Comparison of ENCODE assay signal across 8 mouse cellular contexts in genomic region chr7:89980133-89980484, GRCm38 (mm10). TPM values are rescaled to one million over a fixed set of nuclear protein-coding genes. Genes with fewer than 3 reads are reported as not detected.
DNase-seq lines count a peak whose midpoint lies in the region; ATAC-seq and TF ChIP-seq lines count a peak whose summit lies in the region.

No protein-coding gene starts in this region.

- TF ChIP-seq CTCF in left cerebral cortex, adult 2 months (IDR thresholded peaks at IDR 0.05) = no peak

- peaks cover 15% of the 10 kb centered on the region for H3K36me3 ChIP-seq in embryonic facial prominence, embryonic 12.5 days
- H3K36me3 ChIP-seq in intestine, embryonic 15.5 days = peaks cover 9% of the 10 kb centered on the region
- H3K36me3 ChIP-seq in neural tube, embryonic 13.5 days = peaks cover 14% of the 10 kb centered on the region

- peak overlapping the region; percentile 99 for H3K4me3 ChIP-seq in left cerebral cortex, adult 2 months
- peak overlapping the region; percentile 81 for H3K4me3 ChIP-seq in embryonic facial prominence, embryonic 12.5 days
- H3K4me3 ChIP-seq in intestine, embryonic 15.5 days (replicated peaks) = peak overlapping the region; percentile 81
- H3K4me3 ChIP-seq in neural tube, embryonic 13.5 days = peak overlapping the region; percentile 90

- no peaks in the 10 kb centered on the region for H3K27me3 ChIP-seq in embryonic facial prominence, embryonic 12.5 days
- no peaks in the 10 kb centered on the region for H3K27me3 ChIP-seq in intestine, embryonic 15.5 days (replicated peaks)
- H3K27me3 ChIP-seq in neural tube, embryonic 13.5 days = no peaks in the 10 kb centered on the region

- WGBS in embryonic facial prominence, embryonic 12.5 days = under 1% methylated on average over 31 of the region's 31 CpGs
- under 1% methylated on average over 31 of the region's 31 CpGs for WGBS in intestine, embryonic 15.5 days
- under 1% methylated on average over 31 of the region's 31 CpGs for WGBS in neural tube, embryonic 13.5 days

- no peak; the same call in none of the 2 replicates for ATAC-seq in embryonic facial prominence, embryonic 12.5 days (ENCODE audit: insufficient number of reproducible peaks, insufficient read depth, low FRiP score, low TSS enrichment)
- peak; percentile 69 for ATAC-seq in intestine, embryonic 15.5 days
- ATAC-seq in neural tube, embryonic 13.5 days (ENCODE audit: low read depth) = no peak

- intact Hi-C loops in left cerebral cortex, adult 2 months (cut with DNase I) = loop anchor here (5.0 kb wide), 1 partner anchor 152 kb away; the partner anchor contains the start of gene Picalm

- H3K4me2 ChIP-seq in embryonic facial prominence, embryonic 12.5 days (replicated peaks) = peak overlapping the region; percentile 61
- H3K4me2 ChIP-seq in intestine, embryonic 15.5 days (replicated peaks) = peak overlapping the region; percentile 58
- peak overlapping the region; percentile 89 for H3K4me2 ChIP-seq in neural tube, embryonic 13.5 days

- peak overlapping the region; percentile 99 for H3K27ac ChIP-seq in left cerebral cortex, adult 2 months
- peak overlapping the region; percentile 99 for H3K27ac ChIP-seq in embryonic facial prominence, embryonic 12.5 days
- peak overlapping the region; percentile 100 for H3K27ac ChIP-seq in intestine, embryonic 15.5 days
- H3K27ac ChIP-seq in neural tube, embryonic 13.5 days (replicated peaks) = peak overlapping the region; percentile 99

- H3K4me1 ChIP-seq in embryonic facial prominence, embryonic 12.5 days = peaks cover 9% of the 10 kb centered on the region
- peaks cover 4% of the 10 kb centered on the region; the same call in 1 of the 2 replicates for H3K4me1 ChIP-seq in intestine, embryonic 15.5 days (replicated peaks)
- peaks cover 27% of the 10 kb centered on the region for H3K4me1 ChIP-seq in neural tube, embryonic 13.5 days (replicated peaks)

- H3K9ac ChIP-seq in embryonic facial prominence, embryonic 12.5 days = peak overlapping the region; percentile 77
- peak overlapping the region; percentile 85 for H3K9ac ChIP-seq in intestine, embryonic 15.5 days
- peak overlapping the region; percentile 83 for H3K9ac ChIP-seq in neural tube, embryonic 13.5 days

- H3K9me3 ChIP-seq in embryonic facial prominence, embryonic 12.5 days = no peaks in the 10 kb centered on the region
- H3K9me3 ChIP-seq in intestine, embryonic 15.5 days = no peaks in the 10 kb centered on the region
- no peaks in the 10 kb centered on the region for H3K9me3 ChIP-seq in neural tube, embryonic 13.5 days

- DNase-seq in left cerebral cortex, adult 2 months (ENCODE audit: extremely low spot score in 1 of 2, low spot score in 2 of 2) = no peak
- no peak for DNase-seq in left cerebral cortex, adult 11 months (ENCODE audit: low spot score)
- DNase-seq in frontal cortex, postnatal 14 days (ENCODE audit: low spot score in 2 of 2) = no peak
- DNase-seq in urinary bladder, adult 2 months (ENCODE audit: low spot score) = no peak
- no peak for DNase-seq in spleen, postnatal 36 days (ENCODE audit: low spot score in 2 of 2)

RNA-seq across cellular contexts. Expression of gene Eed, which starts 0.7 kb away (rescaled TPM):
- 10 to 100 TPM; 38.4 to 41.4 TPM for total RNA-seq in left cerebral cortex, adult 2 months (2021)
- polyA plus RNA-seq in embryonic facial prominence, embryonic 12.5 days (2016; fragmentation: Nextera tagmentation; extraction: Ambion mirVana) = 91.2 and 95.5 TPM in 2 replicates
- polyA plus RNA-seq in intestine, embryonic 15.5 days (2015; fragmentation: Nextera tagmentation; extraction: Ambion mirVana) = 66.8 and 69.9 TPM in 2 replicates
- polyA plus RNA-seq in neural tube, embryonic 13.5 days (2015; fragmentation: Nextera tagmentation; extraction: Ambion mirVana) = 35.4 and 39.4 TPM in 2 replicates
- 44.6 and 52.5 TPM in 2 replicates for polyA plus RNA-seq in urinary bladder, adult 2 months (2012; rRNA removed)

RNA-seq across cellular contexts. Expression of gene Hikeshi, which starts 39.1 kb away (rescaled TPM):
- 10 to 100 TPM; 83.9 to 85.3 TPM for total RNA-seq in left cerebral cortex, adult 2 months (2021)
- 127 and 137 TPM in 2 replicates for polyA plus RNA-seq in embryonic facial prominence, embryonic 12.5 days (2016; fragmentation: Nextera tagmentation; extraction: Ambion mirVana)
- 141 and 153 TPM in 2 replicates for polyA plus RNA-seq in intestine, embryonic 15.5 days (2015; fragmentation: Nextera tagmentation; extraction: Ambion mirVana)
- 133 and 144 TPM in 2 replicates for polyA plus RNA-seq in neural tube, embryonic 13.5 days (2015; fragmentation: Nextera tagmentation; extraction: Ambion mirVana)
- 65.4 and 65.9 TPM in 2 replicates for polyA plus RNA-seq in urinary bladder, adult 2 months (2012; rRNA removed)
